Mouse (Mus musculus) CD8-positive naive resting alpha-beta T cell, adult 2 months (primary cell): ENCODE measurements around the gene Mrpl47.
"Not testable (repeated sequence)": the region's sequence is repeated elsewhere in the genome, so short reads cannot be mapped to it uniquely, and the experiment has no call there.

Source experiments
- DNase-seq, 2 experiments: peaks; one replicate each; pipeline ENCODE4 v3.0.0; 2022; ENCODE audit warnings: low read depth in 2 of 2, low spot score in 2 of 2

The Mrpl47 gene

DNA sequence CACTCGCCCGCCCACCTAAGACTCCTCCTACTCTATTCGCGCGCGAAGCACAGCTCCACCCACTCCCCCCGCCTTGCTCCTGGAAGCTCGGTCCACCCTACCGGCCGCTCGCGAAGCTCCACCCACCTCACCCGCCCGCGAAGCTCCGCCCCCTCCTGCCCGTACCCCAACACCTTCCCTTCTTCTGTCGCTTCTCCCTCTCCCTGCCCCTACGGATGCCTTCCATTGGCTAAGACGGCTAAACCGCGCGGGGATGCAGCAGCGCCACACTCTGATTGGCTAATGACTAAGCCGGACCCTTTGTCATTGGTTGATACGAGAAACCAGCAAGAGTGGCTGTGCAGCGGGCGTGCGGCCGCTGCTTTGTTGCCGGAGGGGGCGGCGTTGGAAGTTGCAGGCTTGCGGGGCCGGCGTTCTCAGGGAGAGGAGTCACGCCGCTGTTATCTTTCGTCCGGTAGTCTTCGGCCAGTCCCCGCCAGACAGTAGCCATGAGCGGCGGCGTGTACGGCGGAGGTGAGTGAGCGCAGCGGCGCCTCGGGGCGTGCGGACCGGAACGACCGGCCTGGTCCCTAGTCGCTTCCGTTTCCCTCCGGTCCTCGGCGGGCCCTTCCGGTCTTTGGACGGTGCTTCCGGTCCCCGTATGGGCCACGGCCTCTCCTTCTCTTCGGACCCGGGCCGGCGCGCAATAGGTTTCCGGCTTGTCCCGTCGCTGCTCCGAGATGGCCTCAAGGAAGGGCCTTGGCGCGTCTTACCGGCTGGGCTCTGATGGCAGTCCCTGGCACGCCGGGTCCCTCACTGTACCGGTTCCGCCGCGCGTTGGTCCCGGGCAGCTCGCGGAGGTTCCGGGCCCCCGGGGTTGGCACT, 28.8 kb downstream of the Mrpl47 start:
- DNase-seq = peak; percentile 96 to 99

- no peak for DNase-seq
Measured at GRCm38 (mm10) chr3:32708052-32708367, 29.4 kb downstream of the Mrpl47 start.

DNA sequence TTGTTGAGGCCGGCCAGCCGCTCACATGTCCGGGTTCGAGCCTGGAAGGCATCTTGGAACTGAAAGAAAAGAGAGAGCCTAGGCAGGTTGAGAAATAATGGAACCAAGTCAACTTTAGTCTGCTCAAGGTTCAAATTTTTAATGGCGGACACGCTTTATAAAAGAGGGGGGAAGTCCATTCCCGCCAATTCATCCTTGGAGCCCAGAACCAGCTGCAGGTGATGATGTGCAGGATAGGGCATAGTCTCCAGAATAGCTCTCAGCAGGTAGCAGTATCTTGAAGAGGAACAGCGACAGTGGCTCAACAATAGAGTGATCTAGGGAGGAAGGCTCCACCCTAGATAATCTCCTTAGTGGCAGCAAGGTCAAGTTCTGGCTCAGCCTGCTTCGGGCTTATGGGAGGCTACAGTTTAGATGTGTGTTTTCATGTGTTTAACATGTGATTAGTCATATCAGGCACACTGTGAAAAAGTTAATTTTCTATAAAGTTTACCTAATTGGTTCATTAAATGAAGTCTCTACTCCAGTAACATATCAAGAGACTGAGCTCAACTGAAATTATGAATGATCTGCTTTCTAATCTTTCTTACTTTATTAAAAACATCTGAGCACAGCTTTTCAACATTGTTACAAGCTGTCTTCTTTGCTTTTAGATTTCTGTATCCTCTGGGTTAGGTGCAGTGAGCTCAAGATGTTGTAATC, 31.6 kb downstream of the Mrpl47 start, which contains the start of gene Actl6a:
TSS of gene Actl6a (plus strand) at position 652 of the 702 bp plus-strand sequence.
- not testable (repeated sequence) for DNase-seq

DNA sequence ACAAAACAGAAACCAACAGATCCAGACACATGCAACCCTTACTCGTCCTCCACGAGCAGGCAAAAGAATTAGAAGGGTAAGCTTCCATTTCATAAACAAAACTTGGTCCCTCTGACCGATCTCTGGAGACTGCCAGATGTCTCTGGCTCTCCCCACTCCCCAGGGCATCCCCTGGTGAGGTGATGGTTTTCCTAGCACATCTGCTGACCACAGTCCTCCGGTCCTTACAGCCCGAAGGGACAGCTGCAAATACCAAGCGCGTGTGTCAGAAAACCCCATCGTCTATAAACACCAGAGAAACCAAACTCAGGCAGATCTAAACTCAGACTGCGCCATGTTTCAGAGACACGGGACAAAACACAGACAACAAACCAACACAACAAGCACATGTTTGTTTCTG, 32.8 kb downstream of the Mrpl47 start:
- not testable (repeated sequence) for DNase-seq

DNA sequence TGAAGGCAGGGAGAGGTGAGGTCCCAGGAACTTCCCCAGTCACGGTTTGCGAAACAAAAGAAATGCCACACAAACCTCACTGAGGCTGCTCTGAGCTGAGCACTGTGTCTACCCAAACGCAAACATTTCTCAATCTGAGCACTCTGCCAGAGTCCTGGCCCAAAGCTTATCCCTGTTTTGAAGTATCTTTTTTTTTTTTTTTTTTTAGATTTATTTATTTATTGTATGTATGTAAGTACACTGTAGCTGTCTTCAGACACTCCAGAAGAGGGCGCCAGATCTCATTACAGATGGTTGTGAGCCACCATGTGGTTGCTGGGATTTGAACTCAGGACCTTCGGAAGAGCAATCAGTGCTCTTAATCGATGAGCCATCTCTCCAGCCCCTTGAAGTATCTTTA, 33.4 kb downstream of the Mrpl47 start:
- DNase-seq = not testable (repeated sequence)

- DNase-seq = peak; percentile 75 to 84
Measured at GRCm38 (mm10) chr3:32698228-32698863, 39.1 kb downstream of the Mrpl47 start.

DNA sequence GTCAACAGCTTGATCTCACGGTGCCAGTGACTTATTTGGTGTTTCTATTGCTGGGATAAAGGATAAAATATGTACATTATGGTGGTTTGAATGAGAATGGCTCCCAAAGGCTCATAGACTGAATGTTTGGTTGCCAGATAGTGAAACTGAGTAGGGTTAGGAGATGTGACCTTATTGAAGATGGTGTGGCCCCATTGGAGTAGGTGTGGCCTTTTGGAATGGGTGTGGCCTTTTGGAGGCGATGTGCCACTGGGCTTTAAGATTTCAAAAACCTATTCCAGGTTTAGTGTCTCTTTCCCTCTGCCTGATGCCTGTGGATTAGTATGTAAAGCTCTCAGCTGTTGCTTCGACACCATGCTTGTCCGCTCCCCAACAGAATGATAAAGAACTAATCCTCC, 41.8 kb downstream of the Mrpl47 start:
- no peak for DNase-seq

- no peak for DNase-seq
Measured at GRCm38 (mm10) chr3:32694737-32695582, 42.4 kb downstream of the Mrpl47 start.

GRCm38 (mm10) chr3:32694211-32694610, 43.2 kb downstream of the Mrpl47 start:
- DNase-seq = no peak

DNA sequence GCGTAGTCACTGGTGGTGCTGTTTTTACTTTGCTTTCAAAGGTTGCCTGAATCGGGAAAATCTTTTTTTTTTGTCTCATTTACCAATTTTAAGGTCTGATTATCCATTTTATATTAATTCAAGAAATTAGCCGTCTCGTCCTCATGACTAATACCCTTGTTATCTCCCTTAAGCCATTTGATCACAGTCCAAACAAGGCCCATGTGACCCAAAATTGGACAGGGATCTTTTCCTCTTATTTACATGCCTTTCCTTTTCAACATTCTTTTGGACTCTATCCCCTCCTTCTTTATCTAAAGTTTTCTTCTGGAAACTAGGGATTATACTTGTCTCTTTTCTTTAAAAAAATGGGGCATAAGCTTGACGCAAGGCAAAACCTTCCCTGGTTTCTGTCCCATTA, 45.6 kb downstream of the Mrpl47 start:
- no peak for DNase-seq

DNA sequence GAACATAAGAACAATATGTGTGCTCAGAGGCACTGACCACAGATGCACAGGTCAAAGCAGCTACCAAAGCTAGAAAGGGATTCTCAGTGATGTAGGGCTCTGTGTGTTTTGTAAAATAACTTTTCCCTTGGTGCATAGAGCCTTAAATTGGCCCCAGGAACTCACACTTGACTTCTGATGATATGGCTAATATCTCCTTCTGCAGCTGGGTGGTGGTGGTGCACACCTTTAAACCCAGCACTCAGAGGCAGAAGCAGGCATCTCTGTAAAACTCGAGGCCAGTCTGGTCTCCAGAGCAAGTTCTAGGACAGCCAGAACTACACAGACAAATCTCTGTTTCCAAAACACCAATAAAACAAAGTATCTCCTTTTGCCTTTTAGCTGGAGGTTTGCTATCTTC, 46.5 kb downstream of the Mrpl47 start:
- no peak for DNase-seq

DNA sequence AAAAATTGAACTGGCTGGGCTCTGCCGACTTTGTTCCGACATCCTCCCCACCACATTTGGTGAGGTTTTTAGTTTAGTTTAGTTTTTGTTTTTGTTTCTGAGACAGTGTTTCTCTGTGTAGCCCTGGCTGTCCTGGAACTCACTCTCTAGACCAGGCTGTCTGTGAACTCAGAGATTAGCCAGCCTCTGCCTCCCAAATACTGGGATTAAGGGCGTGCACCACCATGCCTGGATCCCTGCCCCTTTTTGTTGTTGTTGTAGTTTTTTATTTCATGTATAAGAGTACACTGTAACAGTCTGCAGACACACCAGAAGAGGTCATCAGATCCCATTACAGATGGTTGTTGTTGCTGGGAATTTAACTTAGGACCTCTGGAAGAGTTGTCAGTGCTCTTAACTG, 47.4 kb downstream of the Mrpl47 start:
- no peak for DNase-seq

DNA sequence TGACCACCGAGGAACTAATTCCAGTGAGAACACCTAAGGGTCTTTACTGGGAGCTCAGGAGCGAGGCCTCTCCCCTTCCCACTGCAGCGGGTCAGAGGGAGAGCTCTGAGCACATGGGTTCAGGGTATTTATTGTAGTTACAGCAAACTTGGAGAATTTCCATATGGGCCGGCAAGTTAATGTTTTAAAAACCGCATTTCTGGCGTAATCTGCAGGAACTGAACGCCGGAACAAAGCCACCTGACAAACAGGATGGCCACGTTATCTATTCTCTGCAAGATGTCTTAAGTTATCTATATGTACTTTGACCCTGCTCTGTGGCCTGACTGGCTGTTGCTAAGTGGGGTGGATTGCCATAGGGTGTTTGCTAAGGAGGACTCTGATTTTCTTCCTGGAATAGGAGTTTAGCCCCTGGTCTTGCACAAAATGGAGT, 47.8 kb downstream of the Mrpl47 start:
- DNase-seq = no peak

GRCm38 (mm10) chr3:32687156-32687555, 50.2 kb downstream of the Mrpl47 start:
- DNase-seq = no peak

DNA sequence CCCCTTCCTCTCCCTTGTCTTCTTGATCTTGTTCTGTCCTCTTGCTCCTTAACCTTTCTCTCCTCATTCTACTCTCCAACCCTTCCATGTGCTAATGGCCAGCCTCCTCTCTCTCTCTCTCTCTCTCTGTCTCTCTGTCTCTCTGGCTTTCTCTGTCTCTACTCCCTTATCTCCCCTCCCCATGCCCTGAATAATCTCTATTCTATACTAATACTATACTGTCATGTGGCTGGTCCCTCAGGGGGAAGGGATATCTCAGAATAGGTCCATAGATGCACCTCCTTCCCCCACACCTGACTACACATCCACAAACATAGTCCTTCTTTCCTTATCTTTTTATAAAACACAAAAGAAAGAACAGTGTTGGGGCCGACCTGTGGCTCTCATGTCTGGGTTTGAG, 50.9 kb downstream of the Mrpl47 start:
- DNase-seq = no peak

DNA sequence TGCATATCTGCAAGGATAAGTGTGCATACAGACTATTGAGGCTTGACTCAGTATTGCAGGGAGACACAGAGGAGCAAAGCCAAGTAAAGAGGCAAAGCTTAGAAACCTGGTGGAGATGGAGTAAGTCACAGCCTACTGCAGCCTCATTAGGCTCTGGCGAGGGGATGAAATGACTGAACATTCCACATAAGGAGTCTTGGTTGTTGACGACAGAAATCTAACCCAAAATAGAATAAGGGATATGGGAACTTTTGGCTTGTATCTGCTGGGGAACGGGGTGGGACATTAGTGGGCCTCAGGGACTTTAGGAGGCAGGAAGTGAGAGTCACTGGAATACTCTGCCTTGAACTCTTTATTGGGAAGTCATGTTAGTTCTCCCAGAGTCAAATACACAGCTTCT, 52.8 kb downstream of the Mrpl47 start:
- no peak for DNase-seq

DNA sequence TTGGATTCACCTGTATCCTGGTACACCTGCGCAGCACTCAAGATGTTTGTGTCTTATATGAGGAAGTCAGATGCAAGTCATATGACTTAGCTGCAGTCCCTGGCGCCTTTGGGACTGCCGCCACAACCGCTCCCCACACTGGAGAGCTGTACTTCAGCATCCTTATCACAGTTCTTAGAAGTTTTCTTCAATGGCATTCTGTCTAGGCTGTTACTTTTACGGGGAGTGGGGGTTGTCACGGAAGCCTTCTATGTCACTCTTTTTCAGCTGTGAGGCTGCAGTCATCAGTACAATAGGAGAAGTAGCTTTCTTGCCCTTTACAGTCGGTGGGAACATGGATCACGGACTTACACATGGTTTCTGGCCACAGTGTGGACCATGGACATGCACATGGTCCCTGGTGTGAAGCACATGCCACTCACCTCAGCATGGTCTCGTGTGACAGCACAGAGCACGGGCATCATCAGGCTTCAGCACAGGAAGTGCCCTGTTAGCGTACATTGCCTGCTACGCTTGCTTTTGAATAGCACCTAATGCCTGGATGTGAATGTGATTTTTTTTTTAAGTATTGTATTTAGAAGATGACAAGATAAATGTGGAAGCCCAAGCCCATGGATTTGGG, 54.4 kb downstream of the Mrpl47 start:
- no peak for DNase-seq

DNA sequence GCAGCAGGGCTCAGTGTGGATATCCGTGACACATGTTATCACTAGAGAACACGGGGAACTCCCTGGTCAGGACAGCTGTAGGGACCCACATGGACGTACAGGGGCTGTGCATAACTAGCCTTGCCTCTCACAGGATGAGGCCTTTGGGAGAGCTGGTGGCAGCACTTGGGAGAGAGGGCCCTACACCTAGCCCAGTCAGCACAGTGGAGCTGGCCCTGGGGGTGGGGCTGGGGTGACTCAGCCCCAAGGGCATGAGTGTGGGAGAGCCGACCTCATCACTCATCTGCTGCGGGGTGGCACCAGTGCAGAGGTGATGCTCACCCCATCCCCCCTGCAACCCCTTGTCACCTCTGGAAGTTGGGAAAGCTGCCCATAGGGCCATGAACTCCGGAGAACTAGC, 61.0 kb downstream of the Mrpl47 start:
- no peak for DNase-seq
